Mouse (Mus musculus) liver, embryonic 16.5 days (tissue): ENCODE results near the gene Sort1. TPM values are rescaled to one million over a fixed set of nuclear protein-coding genes. Genes with fewer than 3 reads are reported as not detected.

ENCODE experiments used
- ATAC-seq: fragments of 200-750 bp; cut with Nextera tagmentation; 2 replicates; pipeline ENCODE4 v1.8.0; 2017; ENCODE audit warnings: low read depth, mild to moderate bottlenecking, moderate number of reproducible peaks, moderate library complexity
- H3K27ac ChIP-seq: fragments of 300-500 bp; sonication (generic); 2 replicates; pipeline ENCODE4 v1.5.1; 2014; ENCODE audit warnings: mild to moderate bottlenecking, low read length
- H3K27me3 ChIP-seq: fragments of 300-500 bp; sonication (generic); 2 replicates; pipeline ENCODE4 v1.6.1; 2014; ENCODE audit warnings: low read depth, low read length, mixed read lengths; ENCODE audit not compliant: control insufficient read depth, insufficient read depth
- H3K36me3 ChIP-seq: fragments of 300-500 bp; sonication (generic); 2 replicates; pipeline ENCODE4 v1.6.1; 2014; ENCODE audit warnings: mild to moderate bottlenecking; ENCODE audit not compliant: control insufficient read depth, insufficient read depth
- H3K4me1 ChIP-seq: fragments of 300-500 bp; sonication (generic); 2 replicates; pipeline ENCODE4 v1.6.1; 2014; ENCODE audit warnings: low read depth, low read length, mixed read lengths; ENCODE audit not compliant: control insufficient read depth
- H3K4me2 ChIP-seq: fragments of 300-500 bp; sonication (generic); 2 replicates; pipeline ENCODE4 v1.6.1; 2014; ENCODE audit warnings: low read depth, low read length, mixed read lengths
- H3K4me3 ChIP-seq: fragments of 300-500 bp; sonication (generic); 2 replicates; pipeline ENCODE4 v1.5.1; 2014; ENCODE audit warnings: low read depth, mild to moderate bottlenecking, low read length
- H3K9ac ChIP-seq: fragments of 300-500 bp; sonication (generic); 2 replicates; pipeline ENCODE4 v1.6.1; 2014; ENCODE audit warnings: low read depth, low read length
- H3K9me3 ChIP-seq: fragments of 300-500 bp; sonication (generic); replicated peaks from 2 replicates; pipeline ENCODE4 v1.6.1; 2016; ENCODE audit warnings: low read length; ENCODE audit not compliant: control insufficient read depth
- WGBS: fragments of 180-500 bp; shearing (Covaris S2); extraction: QIAGEN DNeasy Blood & Tissue Kit; methylation state at CpG from one replicate; pipeline ENCODE4 v1.1.7; 2014; ENCODE audit not compliant: insufficient replicate concordance; 5-methylcytosine and 5-hydroxymethylcytosine counted together
- polyA plus RNA-seq: library from polyadenylated mRNA; unstranded; fragments of >200 nt; fragmentation: Nextera tagmentation; extraction: Ambion mirVana; gene quantifications from 2 replicates; pipeline ENCODE4 v1.2.1, GENCODE M21; 2015

Sort1 gene
- polyA plus RNA-seq, 1 experiment from 2014 or later = 2.5 TPM

DNA sequence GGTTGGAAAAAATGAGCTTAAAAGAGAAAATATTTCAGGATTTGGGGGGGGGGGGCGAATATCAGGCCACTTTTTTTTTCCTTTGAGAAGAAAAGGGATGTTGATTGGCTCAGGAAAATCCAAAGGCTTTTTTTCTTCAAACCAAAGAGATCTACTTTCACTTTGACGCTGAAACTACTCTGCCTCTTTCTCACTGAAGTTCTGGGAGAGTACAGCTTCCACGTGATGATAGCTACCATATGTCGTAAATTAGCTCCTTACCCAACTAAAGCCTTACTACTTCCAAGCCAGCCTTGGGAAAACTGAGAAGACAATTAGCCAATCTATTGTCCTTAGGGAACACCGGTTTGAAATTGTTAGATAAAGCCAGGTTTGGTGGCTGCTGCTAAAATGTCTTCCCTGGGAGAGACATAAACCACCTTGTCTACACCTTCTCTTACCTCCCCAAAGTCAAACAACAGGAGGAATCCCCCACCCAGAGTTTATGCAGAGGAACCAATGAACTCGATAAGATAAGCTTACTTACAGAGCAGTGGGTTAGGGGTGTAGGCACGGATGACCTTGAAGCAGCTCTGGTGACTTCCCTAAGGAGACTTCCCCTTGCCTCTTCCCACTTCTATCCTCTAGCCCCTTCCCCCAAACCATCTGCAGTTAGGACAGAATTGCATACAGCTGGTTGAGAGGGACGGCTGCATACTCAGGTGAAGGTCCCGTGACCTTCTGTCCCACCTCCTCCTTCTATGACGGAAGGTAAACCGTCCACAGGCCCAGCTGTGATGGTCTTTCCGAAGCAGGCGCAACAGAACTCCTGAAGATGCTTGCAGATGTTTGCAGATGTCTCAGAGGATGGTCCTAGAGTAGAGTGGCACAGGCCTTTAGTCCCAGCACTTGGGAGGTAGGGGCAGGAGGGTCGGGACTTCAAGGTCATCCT, 98.3 kb downstream of the Sort1 start:
- Histone ChIP-seq H3K4me2 (peak overlapping the region; percentile 51), H3K27me3 (no peaks in the 10 kb centered on the region), H3K36me3 (peaks cover 6% of the 10 kb centered on the region), H3K27ac (no peak overlapping the region), H3K4me1 (peaks cover 25% of the 10 kb centered on the region), H3K4me3 (peak overlapping the region; percentile 13), H3K9ac (no peak overlapping the region; the same call in 1 of the 2 replicates), H3K9me3 (no peaks in the 10 kb centered on the region)
- 47% methylated on average over 14 of the region's 14 CpGs for WGBS
- ATAC-seq = no peak

DNA sequence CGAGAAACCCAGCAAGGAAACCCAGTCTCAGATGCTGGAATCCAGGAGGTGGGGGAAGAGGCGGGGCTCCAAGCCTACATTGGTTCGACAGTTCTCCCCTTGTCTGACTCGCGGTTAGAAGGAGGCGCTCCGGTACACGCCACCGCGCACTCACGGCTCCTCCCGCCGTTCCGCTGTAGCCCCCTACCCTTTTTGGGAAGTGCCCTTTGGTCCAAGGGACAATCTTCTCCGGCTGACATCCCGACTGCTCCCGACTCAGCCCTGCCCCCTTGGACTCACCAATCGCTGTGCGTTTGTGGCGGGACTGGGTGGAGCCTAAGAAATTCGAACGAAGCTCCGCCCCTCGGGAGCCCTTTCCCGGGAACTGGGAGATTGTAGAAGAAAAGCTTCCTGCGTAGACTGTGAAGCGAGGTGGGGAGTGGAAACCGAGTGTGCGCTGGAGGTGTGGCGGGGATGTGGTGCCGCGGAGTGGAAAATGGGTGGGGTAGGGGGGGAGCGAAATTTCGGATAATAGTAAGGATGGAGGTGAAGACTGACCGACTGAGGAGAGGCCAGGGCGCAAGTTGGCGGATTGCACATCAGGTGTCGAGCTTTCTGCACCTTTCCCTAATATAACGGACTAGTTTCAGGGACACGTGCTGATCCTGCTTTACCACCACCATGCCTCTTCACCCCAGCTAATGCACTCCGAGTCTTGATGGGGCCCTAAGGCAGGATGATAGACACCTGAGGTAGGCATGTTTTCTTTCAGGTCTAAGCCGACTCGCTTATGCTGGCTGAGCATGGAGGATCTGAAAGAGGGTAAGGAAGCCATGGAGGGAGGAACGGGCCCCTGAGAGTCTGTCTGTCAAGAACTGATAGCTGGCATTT, 99.8 kb downstream of the Sort1 start, which contains the start of gene Psrc1:
Psrc1 (plus strand) TSS at position 355 of the 870 bp plus-strand sequence.
- H3K27ac ChIP-seq = no peak within 1 kb of the TSS
- no peaks in the 10 kb centered on the region for H3K9me3 ChIP-seq
- peak within 1 kb of the TSS; percentile 49 for H3K9ac ChIP-seq
- peak; percentile 93 for ATAC-seq
- peaks cover 24% of the 10 kb centered on the region for H3K4me1 ChIP-seq
- peak within 1 kb of the TSS; percentile 64 for H3K4me3 ChIP-seq
- 2% methylated on average over 44 of the region's 44 CpGs for WGBS
- peaks cover 6% of the 10 kb centered on the region for H3K36me3 ChIP-seq
- H3K27me3 ChIP-seq = no peaks in the 10 kb centered on the region
- H3K4me2 ChIP-seq = peak within 1 kb of the TSS; percentile 68

DNA sequence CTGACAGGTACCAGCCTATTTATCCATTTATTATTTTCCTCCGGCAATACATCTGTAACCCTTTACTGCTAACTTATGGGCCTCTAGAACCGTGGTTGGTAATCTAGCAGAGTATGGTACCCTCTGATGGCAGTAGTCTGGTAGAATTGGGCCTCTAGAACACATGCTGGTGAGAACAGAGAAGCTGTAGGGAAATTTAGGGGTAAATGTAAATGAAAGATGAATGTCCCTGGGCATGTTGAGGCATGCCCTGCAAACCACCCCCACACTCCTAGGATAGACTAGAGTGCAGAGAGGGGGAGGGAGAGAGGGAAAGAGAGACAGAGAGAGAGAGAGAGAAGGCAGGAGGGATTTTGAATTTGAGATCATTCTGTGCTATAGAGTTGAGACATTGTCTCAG, 100.5 kb downstream of the Sort1 start:
- peak overlapping the region; percentile 68 for H3K4me2 ChIP-seq
- H3K4me1 ChIP-seq = peaks cover 24% of the 10 kb centered on the region
- H3K4me3 ChIP-seq = peak overlapping the region; percentile 64
- no peaks in the 10 kb centered on the region for H3K9me3 ChIP-seq
- peak overlapping the region; percentile 49 for H3K9ac ChIP-seq
- ATAC-seq = no peak
- WGBS = 49% methylated on average over 2 of the region's 2 CpGs
- H3K27me3 ChIP-seq = no peaks in the 10 kb centered on the region
- H3K36me3 ChIP-seq = peaks cover 6% of the 10 kb centered on the region
- no peak overlapping the region for H3K27ac ChIP-seq

DNA sequence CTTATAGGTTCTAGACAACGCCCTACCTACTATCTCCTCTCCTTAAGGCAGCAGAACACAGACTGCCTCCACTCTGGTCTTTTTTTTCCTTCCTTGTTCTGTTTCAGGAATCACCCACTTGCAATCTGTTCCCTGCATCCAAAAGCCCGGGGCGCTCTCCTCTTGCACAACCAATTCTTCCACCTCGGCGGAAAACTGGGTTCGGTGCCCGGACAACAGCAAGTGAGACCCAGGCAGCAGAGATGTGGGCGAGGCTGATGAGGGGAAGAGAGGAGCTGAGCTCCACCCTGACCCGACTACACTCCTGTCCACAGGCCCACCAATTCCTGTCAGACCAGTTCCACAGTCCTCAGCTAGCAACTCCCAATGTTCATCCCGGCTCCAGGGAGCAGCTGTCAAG, 102.3 kb downstream of the Sort1 start:
- H3K4me1 ChIP-seq = peaks cover 24% of the 10 kb centered on the region
- 82% methylated on average over 10 of the region's 10 CpGs for WGBS
- ATAC-seq = no peak
- no peak overlapping the region for H3K4me3 ChIP-seq
- no peaks in the 10 kb centered on the region for H3K27me3 ChIP-seq
- H3K9ac ChIP-seq = no peak overlapping the region
- H3K9me3 ChIP-seq = no peaks in the 10 kb centered on the region
- H3K4me2 ChIP-seq = no peak overlapping the region
- H3K27ac ChIP-seq = no peak overlapping the region
- H3K36me3 ChIP-seq = peaks cover 6% of the 10 kb centered on the region

DNA sequence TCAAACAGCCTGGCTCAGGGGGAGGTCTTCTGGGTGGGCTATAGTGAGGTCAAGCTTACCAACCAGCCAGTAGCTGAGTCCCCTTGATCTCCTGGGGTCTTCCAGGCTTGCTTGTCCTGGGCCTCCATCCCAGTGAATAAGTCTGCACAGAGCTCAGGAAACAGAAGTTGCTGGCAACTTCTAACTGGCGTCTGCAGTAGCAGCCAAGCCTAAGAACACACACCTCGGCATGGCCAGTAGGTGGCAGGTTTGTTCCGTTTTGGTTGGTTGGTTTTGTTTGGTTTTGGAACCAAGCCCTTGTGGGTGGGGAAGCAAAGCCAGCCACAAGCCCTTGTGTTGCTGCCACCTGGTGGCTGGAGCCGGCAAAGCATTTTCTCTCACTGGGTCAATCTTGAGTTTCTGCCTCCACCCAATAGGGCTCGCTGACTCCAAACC, 105.2 kb downstream of the Sort1 start:
- no peak overlapping the region for H3K9ac ChIP-seq
- H3K4me1 ChIP-seq = peaks cover 10% of the 10 kb centered on the region
- no peaks in the 10 kb centered on the region for H3K9me3 ChIP-seq
- H3K36me3 ChIP-seq = peaks cover 6% of the 10 kb centered on the region
- no peaks in the 10 kb centered on the region for H3K27me3 ChIP-seq
- 0% methylated on average over 5 of the region's 5 CpGs for WGBS
- no peak overlapping the region for H3K27ac ChIP-seq
- no peak overlapping the region for H3K4me3 ChIP-seq
- peak overlapping the region; percentile 26; the same call in 1 of the 2 replicates for H3K4me2 ChIP-seq
- peak; percentile 74 for ATAC-seq

- no peaks in the 10 kb centered on the region for H3K9me3 ChIP-seq
- no peak overlapping the region for H3K4me3 ChIP-seq
- peaks cover 5% of the 10 kb centered on the region for H3K4me1 ChIP-seq
- H3K27me3 ChIP-seq = no peaks in the 10 kb centered on the region
- no peak for ATAC-seq
- no peak overlapping the region for H3K4me2 ChIP-seq
- no peaks in the 10 kb centered on the region for H3K36me3 ChIP-seq
- H3K9ac ChIP-seq = no peak overlapping the region
- WGBS = 28% methylated on average over 10 of the region's 10 CpGs
- no peak overlapping the region for H3K27ac ChIP-seq
Measured at GRCm38 (mm10) chr3:108392299-108392698, 108.4 kb downstream of the Sort1 start.

- Histone ChIP-seq H3K9ac (no peak overlapping the region), H3K9me3 (no peaks in the 10 kb centered on the region), H3K4me3 (no peak overlapping the region), H3K36me3 (no peaks in the 10 kb centered on the region), H3K4me1 (peaks cover 5% of the 10 kb centered on the region), H3K27ac (no peak overlapping the region), H3K4me2 (no peak overlapping the region), H3K27me3 (no peaks in the 10 kb centered on the region)
- no peak for ATAC-seq
- 60% methylated on average over 15 of the region's 15 CpGs for WGBS
Measured at GRCm38 (mm10) chr3:108392793-108393192, 108.9 kb downstream of the Sort1 start.

DNA sequence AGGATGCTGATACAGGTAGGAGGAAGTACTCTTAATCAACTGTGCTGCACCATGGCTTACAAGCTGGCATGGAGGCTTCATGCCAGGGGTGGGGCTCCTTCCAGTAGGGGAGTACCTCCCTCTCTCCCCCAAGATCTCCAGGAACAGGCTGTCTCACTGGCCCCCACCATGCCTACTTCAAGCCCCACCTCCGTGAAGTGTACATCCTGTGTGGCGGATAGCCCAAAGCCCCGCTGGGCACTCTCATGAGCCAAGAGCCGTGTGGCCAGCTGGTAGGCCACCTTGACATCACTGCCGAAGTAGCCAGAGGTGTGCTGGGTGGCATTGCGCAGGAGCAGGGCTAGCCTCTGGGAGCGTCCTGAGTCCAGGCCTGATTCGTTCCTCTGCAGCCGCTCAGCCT, 114.4 kb downstream of the Sort1 start:
- Histone ChIP-seq H3K9me3 (no peaks in the 10 kb centered on the region), H3K9ac (no peak overlapping the region), H3K36me3 (no peaks in the 10 kb centered on the region), H3K27me3 (no peaks in the 10 kb centered on the region), H3K4me1 (peaks cover 2% of the 10 kb centered on the region; the same call in 1 of the 2 replicates), H3K27ac (no peak overlapping the region), H3K4me2 (no peak overlapping the region), H3K4me3 (no peak overlapping the region)
- ATAC-seq = no peak
- 82% methylated on average over 9 of the region's 9 CpGs for WGBS
